7 mouse cellular contexts compared by ENCODE assay signal in the genomic region with DNA sequence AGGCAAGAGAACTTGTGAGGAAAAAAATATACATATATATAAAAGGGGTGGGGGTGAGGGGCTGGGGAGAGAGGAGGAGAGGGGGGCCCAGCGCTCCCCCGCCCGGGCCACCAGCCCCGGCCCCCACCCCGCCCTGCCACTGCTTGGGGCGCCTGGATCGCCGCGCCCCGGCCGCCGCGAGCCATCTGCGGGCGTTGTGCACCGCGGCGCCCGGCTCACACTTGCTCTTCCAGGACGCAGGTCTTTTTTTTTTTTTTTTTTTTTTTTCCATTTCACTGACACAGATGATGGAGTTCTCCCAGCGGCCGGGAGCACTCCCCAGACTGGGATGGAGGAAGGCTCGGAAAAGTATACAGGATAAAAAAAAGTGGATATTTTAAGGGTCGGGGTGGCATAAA. TPM values are rescaled to one million over a fixed set of nuclear protein-coding genes. Genes with fewer than 3 reads are reported as not detected.
DNase-seq lines count a peak whose midpoint lies in the region; ATAC-seq and TF ChIP-seq lines count a peak whose summit lies in the region.

No protein-coding gene starts in this region.

- WGBS in lung, embryonic 15.5 days = under 1% methylated on average over 8 of the region's 24 CpGs
- under 1% methylated on average over 22 of the region's 24 CpGs for WGBS in forebrain, embryonic 15.5 days
- WGBS in limb, embryonic 14.5 days = under 1% methylated on average over 12 of the region's 24 CpGs
- WGBS in stomach, embryonic 15.5 days = under 1% methylated on average over 24 of the region's 24 CpGs

- peaks cover 55% of the 10 kb centered on the region for H3K4me1 ChIP-seq in lung, embryonic 15.5 days
- H3K4me1 ChIP-seq in forebrain, embryonic 15.5 days = peaks cover 57% of the 10 kb centered on the region
- peaks cover 20% of the 10 kb centered on the region for H3K4me1 ChIP-seq in limb, embryonic 14.5 days (ENCODE audit: control insufficient read depth, insufficient read depth, low read length)
- H3K4me1 ChIP-seq in stomach, embryonic 15.5 days = peaks cover 28% of the 10 kb centered on the region

- peak; percentile 47; the same call in 1 of the 2 replicates for ATAC-seq in lung, embryonic 15.5 days (ENCODE audit: borderline replicate concordance, extremely low read depth, low FRiP score, low TSS enrichment)
- ATAC-seq in forebrain, embryonic 15.5 days (replicated peaks) = peak; percentile 60
- peak; percentile 35 for ATAC-seq in limb, embryonic 14.5 days (ENCODE audit: low FRiP score, low read depth)
- peak; percentile 19; the same call in 1 of the 2 replicates for ATAC-seq in stomach, embryonic 15.5 days (ENCODE audit: insufficient read depth, low FRiP score, low read depth)

- H3K27me3 ChIP-seq in lung, embryonic 15.5 days = peaks cover 89% of the 10 kb centered on the region
- peaks cover 22% of the 10 kb centered on the region for H3K27me3 ChIP-seq in forebrain, embryonic 15.5 days
- peaks cover 81% of the 10 kb centered on the region for H3K27me3 ChIP-seq in limb, embryonic 14.5 days (ENCODE audit: control insufficient read depth, insufficient read depth, low read length)
- peaks cover 51% of the 10 kb centered on the region for H3K27me3 ChIP-seq in stomach, embryonic 15.5 days (replicated peaks)

- peak overlapping the region; percentile 96 for H3K4me2 ChIP-seq in lung, embryonic 15.5 days
- H3K4me2 ChIP-seq in forebrain, embryonic 15.5 days (replicated peaks) = peak overlapping the region; percentile 85
- peak overlapping the region; percentile 84 for H3K4me2 ChIP-seq in limb, embryonic 14.5 days (replicated peaks; ENCODE audit: low read depth, low read length, severe bottlenecking)
- peak overlapping the region; percentile 93 for H3K4me2 ChIP-seq in stomach, embryonic 15.5 days

- DNase-seq in lung, adult 18-20 months = no peak
- no peak for DNase-seq in limb, embryonic 14.5 days (ENCODE audit: low spot score)
- DNase-seq in left cerebral cortex, adult 18-20 months (ENCODE audit: low spot score in 2 of 2) = no peak
- no peak for DNase-seq in T-cell, adult 2 months (ENCODE audit: low spot score)

- peak overlapping the region; percentile 50 for H3K9ac ChIP-seq in lung, embryonic 15.5 days
- peak overlapping the region; percentile 47 for H3K9ac ChIP-seq in forebrain, embryonic 15.5 days (replicated peaks)
- H3K9ac ChIP-seq in limb, embryonic 14.5 days (ENCODE audit: low read depth, low read length, severe bottlenecking) = peak overlapping the region; percentile 52
- no peak overlapping the region for H3K9ac ChIP-seq in stomach, embryonic 15.5 days

- H3K4me3 ChIP-seq in lung, embryonic 15.5 days = peak overlapping the region; percentile 63
- peak overlapping the region; percentile 72 for H3K4me3 ChIP-seq in forebrain, embryonic 15.5 days
- peak overlapping the region; percentile 55 for H3K4me3 ChIP-seq in limb, embryonic 14.5 days (replicated peaks; ENCODE audit: low read length)
- H3K4me3 ChIP-seq in stomach, embryonic 15.5 days (replicated peaks) = peak overlapping the region; percentile 63

- no peaks in the 10 kb centered on the region for H3K9me3 ChIP-seq in lung, embryonic 15.5 days
- H3K9me3 ChIP-seq in forebrain, embryonic 15.5 days = no peaks in the 10 kb centered on the region
- H3K9me3 ChIP-seq in limb, embryonic 14.5 days (ENCODE audit: control insufficient read depth, low read length) = no peaks in the 10 kb centered on the region
- no peaks in the 10 kb centered on the region for H3K9me3 ChIP-seq in stomach, embryonic 15.5 days

- no peak overlapping the region for H3K27ac ChIP-seq in lung, embryonic 15.5 days
- peak overlapping the region; percentile 89 for H3K27ac ChIP-seq in forebrain, embryonic 15.5 days (replicated peaks)
- H3K27ac ChIP-seq in limb, embryonic 14.5 days (replicated peaks; ENCODE audit: low read depth, low read length) = no peak overlapping the region
- H3K27ac ChIP-seq in stomach, embryonic 15.5 days = no peak overlapping the region

- no peaks in the 10 kb centered on the region for H3K36me3 ChIP-seq in lung, embryonic 15.5 days
- H3K36me3 ChIP-seq in forebrain, embryonic 15.5 days = no peaks in the 10 kb centered on the region
- H3K36me3 ChIP-seq in limb, embryonic 14.5 days (ENCODE audit: control insufficient read depth, insufficient read depth, low read length) = no peaks in the 10 kb centered on the region
- H3K36me3 ChIP-seq in stomach, embryonic 15.5 days = no peaks in the 10 kb centered on the region

- no peak for TF ChIP-seq POLR2A in limb, embryonic 14.5 days (IDR thresholded peaks at IDR 0.05; ENCODE audit: borderline replicate concordance, extremely low read depth, insufficient read depth, insufficient read length)

RNA-seq across cellular contexts. Expression of gene Prox1, which starts 0.3 kb away (rescaled TPM):
- 1.8 and 2.0 TPM in 2 replicates for polyA plus RNA-seq in lung, embryonic 15.5 days (2015; fragmentation: Nextera tagmentation; extraction: Ambion mirVana)
- polyA plus RNA-seq in forebrain, embryonic 15.5 days (2015; fragmentation: Nextera tagmentation; extraction: Ambion mirVana) = 10.1 and 13.1 TPM in 2 replicates
- 2.6 and 2.9 TPM in 2 replicates for polyA plus RNA-seq in limb, embryonic 14.5 days (2012; rRNA removed)
- 2.7 and 3.1 TPM in 2 replicates for polyA plus RNA-seq in limb, embryonic 14.5 days (2014; fragmentation: Nextera tagmentation; extraction: Ambion mirVana)
- 3.0 and 3.9 TPM in 2 replicates for polyA plus RNA-seq in stomach, embryonic 15.5 days (2015; fragmentation: Nextera tagmentation; extraction: Ambion mirVana)
- 1 to 10 TPM; 8.5 to 9.0 TPM for total RNA-seq in left cerebral cortex, adult 18-20 months (2021)
